Mouse (Mus musculus) midbrain, embryonic 10.5 days (tissue): ENCODE measurements at regions not wholly inside any gene's neighbourhood (a gene's known extent, or its start where the extent isn't known, plus 50 kb on each side); places are given as distances from the start of the nearest gene placed in this dataset.
"Not testable (repeated sequence)": the region's sequence is repeated elsewhere in the genome, so short reads cannot be mapped to it uniquely, and the experiment has no call there.

Experiments used
- DNase-seq: peaks from one replicate; pipeline ENCODE4 v3.0.0-alpha.2; 2017; ENCODE audit warnings: low spot score
- H3K27ac ChIP-seq: fragments of 300-500 bp; sonication (generic); replicated peaks from 2 replicates; pipeline ENCODE4 v1.5.1; 2016; ENCODE audit warnings: mild to moderate bottlenecking
- H3K27me3 ChIP-seq: fragments of 300-500 bp; sonication (generic); 2 replicates; pipeline ENCODE4 v1.6.1; 2016; ENCODE audit warnings: low read depth, mild to moderate bottlenecking; ENCODE audit not compliant: poor library complexity, severe bottlenecking
- H3K36me3 ChIP-seq: fragments of 300-500 bp; sonication (generic); 2 replicates; pipeline ENCODE4 v1.6.1; 2016; ENCODE audit warnings: mild to moderate bottlenecking, moderate library complexity
- H3K4me1 ChIP-seq: fragments of 300-500 bp; sonication (generic); 2 replicates; pipeline ENCODE4 v1.6.1; 2016
- H3K4me3 ChIP-seq: fragments of 300-500 bp; sonication (generic); 2 replicates; pipeline ENCODE4 v1.5.1; 2016; ENCODE audit warnings: mild to moderate bottlenecking, moderate library complexity
- H3K9me3 ChIP-seq: fragments of 300-500 bp; sonication (generic); replicated peaks from 2 replicates; pipeline ENCODE4 v1.6.1; 2016; ENCODE audit warnings: mild to moderate bottlenecking
- WGBS: fragments of 180-500 bp; shearing (Covaris S2); methylation state at CpG from one replicate; pipeline ENCODE4 v1.1.7; 2016; 5-methylcytosine and 5-hydroxymethylcytosine counted together

DNA sequence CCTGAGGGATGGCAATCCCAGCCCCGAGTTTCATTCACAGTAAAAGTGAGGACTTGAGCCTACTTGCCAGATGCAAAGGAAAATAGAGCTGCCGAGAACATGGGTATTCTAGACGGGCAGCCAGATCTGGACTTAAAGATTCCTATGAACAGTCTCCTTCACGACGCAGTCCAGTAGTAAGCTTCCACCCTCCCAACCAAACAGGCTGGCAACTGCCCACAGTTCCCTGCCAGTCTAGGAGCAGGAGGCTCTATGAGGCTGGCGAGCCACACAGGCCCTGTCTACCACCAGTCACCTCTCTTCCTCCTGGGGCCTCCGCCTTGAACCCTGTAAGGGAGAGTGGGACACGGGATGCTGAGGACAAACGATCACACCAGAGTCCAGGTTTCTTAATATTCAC is 153.5 kb upstream of the Snrpn start:
- no peak for DNase-seq
- H3K4me3 ChIP-seq = no peak overlapping the region
- peaks cover 15% of the 10 kb centered on the region; the same call in 1 of the 2 replicates for H3K9me3 ChIP-seq
- 90% methylated on average over 9 of the region's 9 CpGs for WGBS
- no peaks in the 10 kb centered on the region for H3K36me3 ChIP-seq
- H3K27ac ChIP-seq = no peak overlapping the region
- H3K4me1 ChIP-seq = no peaks in the 10 kb centered on the region
- no peaks in the 10 kb centered on the region for H3K27me3 ChIP-seq

DNA sequence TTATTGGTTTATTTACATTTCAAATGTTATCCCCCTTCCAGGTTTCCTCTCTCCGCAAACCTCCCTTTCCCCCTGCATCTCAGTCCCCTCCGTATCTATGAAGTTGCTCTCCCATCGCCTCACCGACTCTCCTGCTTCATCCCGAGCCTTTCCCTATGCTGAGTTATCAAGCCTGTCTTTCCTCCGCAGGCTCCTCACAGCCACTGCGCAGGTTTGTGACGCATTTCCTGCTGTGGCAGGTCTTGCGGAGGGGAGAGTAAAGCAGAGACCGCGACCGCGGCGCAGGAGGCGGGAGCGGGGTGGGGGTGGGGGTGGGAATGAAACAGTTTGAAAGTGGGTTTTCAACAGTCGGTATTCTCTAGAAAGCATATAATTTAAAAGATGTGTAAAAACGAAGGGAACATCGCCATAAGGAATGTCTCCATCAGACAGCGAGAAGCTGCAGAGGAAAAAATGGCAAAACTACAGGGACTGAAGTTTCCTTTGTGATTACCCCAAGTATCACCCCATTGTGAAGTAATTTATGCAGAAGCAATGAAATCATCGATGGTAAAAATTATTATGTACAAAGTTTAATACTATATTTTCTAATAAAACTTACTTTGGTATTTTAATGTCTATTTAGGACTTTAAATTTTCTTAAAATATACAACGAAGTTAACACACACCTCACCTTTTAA is 104.3 kb upstream of the Snrpn start:
- not testable (repeated sequence) for H3K36me3 ChIP-seq, H3K4me1 ChIP-seq, H3K9me3 ChIP-seq, H3K27me3 ChIP-seq
- peak; percentile 66 for DNase-seq
- Histone ChIP-seq H3K4me3 (peak overlapping the region; percentile 51), H3K27ac (peak overlapping the region; percentile 81)
- WGBS = 23% methylated on average over 22 of the region's 22 CpGs

DNA sequence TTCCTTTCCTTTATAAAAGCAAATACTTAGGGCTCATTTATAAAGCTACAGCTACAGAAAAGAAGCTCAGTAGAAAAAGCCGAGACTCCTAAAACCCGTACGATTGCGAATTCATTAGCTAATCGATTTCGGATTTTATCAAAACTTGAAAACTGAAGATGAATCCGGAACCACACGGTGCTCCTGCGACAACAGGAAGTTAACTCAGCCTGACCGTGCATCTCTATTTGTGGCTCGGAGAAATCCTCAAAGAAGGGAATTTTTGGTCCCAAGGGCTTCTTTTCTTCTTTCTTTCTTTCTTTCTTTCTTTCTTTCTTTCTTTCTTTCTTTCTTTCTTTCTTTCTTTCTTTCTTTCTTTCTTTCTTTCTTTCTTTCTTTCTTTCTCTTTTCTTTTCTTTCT is 103.7 kb upstream of the Snrpn start:
- Histone ChIP-seq H3K27ac (peak overlapping the region; percentile 81), H3K4me3 (peak overlapping the region; percentile 51)
- 36% methylated on average over 11 of the region's 11 CpGs for WGBS
- H3K27me3 ChIP-seq, H3K9me3 ChIP-seq, DNase-seq, H3K4me1 ChIP-seq, H3K36me3 ChIP-seq: not testable (repeated sequence)

DNA sequence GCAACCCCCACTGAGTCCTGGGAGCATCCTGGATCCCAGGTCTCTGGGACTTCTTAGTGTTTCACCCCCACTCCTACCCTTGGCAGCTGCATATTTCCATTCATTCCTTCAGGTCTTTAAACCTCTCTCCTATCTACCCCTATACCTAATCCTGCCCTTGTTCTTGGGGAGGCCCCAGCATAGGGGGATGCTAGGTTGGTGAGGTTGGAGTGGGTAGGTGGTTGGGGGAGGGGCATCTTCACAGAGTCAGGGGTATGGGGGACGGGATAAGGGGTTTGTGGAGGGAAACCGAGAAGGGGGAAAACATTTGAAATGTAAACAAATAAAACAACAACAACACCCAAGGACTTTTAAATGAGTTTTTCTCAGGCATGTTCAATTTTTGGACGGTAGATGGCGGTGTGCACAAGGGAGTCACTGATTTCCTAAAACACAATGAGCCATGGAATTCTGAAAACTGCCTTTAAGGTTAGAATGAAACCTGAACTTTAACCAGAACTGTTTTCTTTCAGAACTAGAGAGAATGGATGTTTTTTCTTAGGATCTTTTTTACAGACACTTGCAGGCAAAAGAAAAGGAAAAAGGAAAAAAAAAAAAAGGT is 98.7 kb upstream of the Snrpn start:
- not testable (repeated sequence) for H3K27ac ChIP-seq, H3K4me3 ChIP-seq, H3K36me3 ChIP-seq, DNase-seq, H3K9me3 ChIP-seq, H3K27me3 ChIP-seq, H3K4me1 ChIP-seq
- WGBS = 6% methylated on average over 4 of the region's 4 CpGs

DNA sequence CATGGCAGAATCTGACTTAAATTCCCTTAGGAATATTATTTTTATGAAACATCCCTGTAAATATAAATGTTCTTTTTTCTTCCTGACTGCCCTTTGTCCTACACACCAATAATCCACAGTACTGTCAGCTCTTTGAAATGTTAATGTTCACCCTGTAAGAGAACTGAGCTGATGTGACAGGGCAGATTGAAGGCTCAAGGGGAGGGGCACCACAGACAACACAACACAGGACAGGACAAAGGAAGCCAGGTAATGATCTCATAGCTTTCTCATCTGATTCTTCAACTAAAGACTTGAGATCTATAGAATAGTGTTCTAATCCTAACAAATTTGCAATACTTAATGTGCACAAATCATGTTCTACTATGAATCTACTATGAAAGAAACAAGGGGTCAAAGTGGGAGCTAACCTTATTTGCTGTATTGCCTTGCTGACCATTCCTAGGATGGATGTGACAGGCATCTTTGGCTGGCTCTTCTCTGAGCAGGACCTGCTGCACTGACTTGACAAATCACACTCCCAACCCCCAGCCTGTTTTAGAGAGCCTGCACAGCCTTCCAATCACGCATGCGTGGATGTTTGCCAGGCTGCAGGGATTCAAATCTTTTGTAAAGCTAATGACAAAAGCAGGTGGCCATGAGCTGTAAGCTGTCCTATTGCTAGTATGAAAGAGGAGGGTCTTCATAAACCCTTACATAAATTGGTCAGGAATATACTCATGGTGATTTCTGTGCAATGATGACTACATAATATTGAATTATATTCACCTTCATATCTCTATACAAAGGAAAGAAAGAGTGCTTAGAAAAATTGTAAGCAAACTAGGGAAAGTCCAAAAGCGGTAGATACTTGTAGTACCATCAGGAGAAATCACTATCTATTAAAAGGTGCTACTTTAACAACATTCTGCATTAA is 76.6 kb upstream of the Snrpn start:
- not testable (repeated sequence) for H3K36me3 ChIP-seq, H3K4me3 ChIP-seq, H3K4me1 ChIP-seq, H3K27ac ChIP-seq, H3K9me3 ChIP-seq, DNase-seq, H3K27me3 ChIP-seq
- WGBS = 43% methylated on average over 3 of the region's 3 CpGs
